Mouse (Mus musculus): Measurements from ENCODE around the gene Olfr1128. TPM values are rescaled to one million over a fixed set of nuclear protein-coding genes. Genes with fewer than 3 reads are reported as not detected.
"Not testable (repeated sequence)": the region's sequence is repeated elsewhere in the genome, so short reads cannot be mapped to it uniquely, and the experiment has no call there.

Olfr1128 gene
- polyA plus RNA-seq (2012): not detected in 2 replicates

GRCm38 (mm10) chr2:87545442-87545841 lies at the start of gene Olfr1128:
Gene Olfr1128, minus strand, starts transcription at chr2:87545542.
- TF ChIP-seq GATA1 (IDR thresholded peaks at IDR 0.05; ENCODE audit: low read length): no peak

GRCm38 (mm10) chr2:87573602-87574001 lies 28.3 kb upstream of the Olfr1128 start, which contains the start of gene Olfr1129:
Gene Olfr1129, plus strand, starts transcription at chr2:87573902.
- not testable (repeated sequence) for TF ChIP-seq GATA1 (IDR thresholded peaks at IDR 0.05; ENCODE audit: low read length)

GRCm38 (mm10) chr2:87534826-87535225 lies 10.5 kb downstream of the Olfr1128 start:
- TF ChIP-seq GATA1 (IDR thresholded peaks at IDR 0.05; ENCODE audit: low read length): no peak

- no peak for TF ChIP-seq GATA1 (IDR thresholded peaks at IDR 0.05; ENCODE audit: low read length)
Observed at GRCm38 (mm10) chr2:87531496-87531895, 13.8 kb downstream of the Olfr1128 start, which contains the start of gene Olfr153. Gene Olfr153, plus strand, starts transcription at chr2:87531796.

- no peak for TF ChIP-seq GATA1 (IDR thresholded peaks at IDR 0.05; ENCODE audit: low read length)
Observed at GRCm38 (mm10) chr2:87520651-87521050, 24.7 kb downstream of the Olfr1128 start.

GRCm38 (mm10) chr2:87516581-87516980 lies 28.8 kb downstream of the Olfr1128 start:
- no peak for TF ChIP-seq GATA1 (IDR thresholded peaks at IDR 0.05; ENCODE audit: low read length)

- no peak for TF ChIP-seq GATA1 (IDR thresholded peaks at IDR 0.05; ENCODE audit: low read length)
Observed at GRCm38 (mm10) chr2:87515457-87516060, 29.8 kb downstream of the Olfr1128 start.

GRCm38 (mm10) chr2:87515046-87515445 lies 30.3 kb downstream of the Olfr1128 start:
- TF ChIP-seq GATA1 (IDR thresholded peaks at IDR 0.05; ENCODE audit: low read length): no peak

- no peak for TF ChIP-seq GATA1 (IDR thresholded peaks at IDR 0.05; ENCODE audit: low read length)
Observed at GRCm38 (mm10) chr2:87506265-87506664, 39.1 kb downstream of the Olfr1128 start, which contains the start of gene Pramel6. Gene Pramel6, plus strand, starts transcription at chr2:87506565.

- not testable (repeated sequence) for TF ChIP-seq GATA1 (IDR thresholded peaks at IDR 0.05; ENCODE audit: low read length)
Observed at GRCm38 (mm10) chr2:87496993-87497392, 48.3 kb downstream of the Olfr1128 start, which contains the start of gene Pramel7. Gene Pramel7, minus strand, starts transcription at chr2:87497093.

Other genes with a start within 250 kb of the Olfr1128 start
- gene Olfr1118, start 238.0 kb downstream of the Olfr1128 start, polyA plus RNA-seq (2012): not detected in 2 replicates
- gene Olfr1120, start 190.7 kb downstream of the Olfr1128 start, polyA plus RNA-seq (2012): not detected in 2 replicates
- not detected in 2 replicates for gene Olfr1121, start 175.6 kb downstream of the Olfr1128 start, polyA plus RNA-seq (2012)
- gene Olfr1122, start 159.7 kb downstream of the Olfr1128 start, polyA plus RNA-seq (2012): not detected in 2 replicates
- gene Olfr1123, start 128.9 kb downstream of the Olfr1128 start, polyA plus RNA-seq (2012): not detected in 2 replicates
- not detected in 2 replicates for gene Olfr1124, start 115.3 kb downstream of the Olfr1128 start, polyA plus RNA-seq (2012)
- not detected in 2 replicates for gene Olfr1126, start 91.6 kb downstream of the Olfr1128 start, polyA plus RNA-seq (2012)
- gene Pramel7, start 48.4 kb downstream of the Olfr1128 start, polyA plus RNA-seq (2012): not detected in 2 replicates
- gene Pramel6, start 39.0 kb downstream of the Olfr1128 start, polyA plus RNA-seq (2012): not detected in 2 replicates
- not detected in 2 replicates for gene Olfr153, start 13.7 kb downstream of the Olfr1128 start, polyA plus RNA-seq (2012)
- not detected in 2 replicates for gene Olfr1129, start 28.4 kb upstream of the Olfr1128 start, polyA plus RNA-seq (2012)
- not detected in 2 replicates for gene Olfr1130, start 60.7 kb upstream of the Olfr1128 start, polyA plus RNA-seq (2012)
- gene Olfr1131, start 81.6 kb upstream of the Olfr1128 start, polyA plus RNA-seq (2012): not detected in 2 replicates
- gene Olfr1132, start 92.0 kb upstream of the Olfr1128 start, polyA plus RNA-seq (2012): not detected in 2 replicates
- gene Olfr1133, start 101.8 kb upstream of the Olfr1128 start, polyA plus RNA-seq (2012): not detected in 2 replicates
- not detected in 2 replicates for gene Olfr1134, start 112.9 kb upstream of the Olfr1128 start, polyA plus RNA-seq (2012)
- gene Olfr1135, start 128.1 kb upstream of the Olfr1128 start, polyA plus RNA-seq (2012): not detected in 2 replicates
- gene Olfr1136, start 148.4 kb upstream of the Olfr1128 start, polyA plus RNA-seq (2012): not detected in 2 replicates
- gene Olfr1137, start 167.6 kb upstream of the Olfr1128 start, polyA plus RNA-seq (2012): not detected in 2 replicates
- not detected in 2 replicates for gene Olfr1138, start 194.4 kb upstream of the Olfr1128 start, polyA plus RNA-seq (2012)
- not detected in 2 replicates for gene Olfr1140, start 198.2 kb upstream of the Olfr1128 start, polyA plus RNA-seq (2012)
- gene Olfr1141, start 208.4 kb upstream of the Olfr1128 start, polyA plus RNA-seq (2012): not detected in 2 replicates
- gene Olfr152, start 233.9 kb upstream of the Olfr1128 start, polyA plus RNA-seq (2012): not detected in 2 replicates